Mouse (Mus musculus) hindbrain, embryonic 12.5 days (tissue): ENCODE data around the gene Fntb. TPM values are rescaled to one million over a fixed set of nuclear protein-coding genes. Genes with fewer than 3 reads are reported as not detected.

Experiments
- ATAC-seq: fragments of 200-750 bp; cut with Nextera tagmentation; 2 replicates; pipeline ENCODE4 v1.8.0; 2017; ENCODE audit warnings: moderate TSS enrichment; ENCODE audit not compliant: low FRiP score
- H3K27ac ChIP-seq: fragments of 300-500 bp; sonication (generic); 2 replicates; pipeline ENCODE4 v1.5.1; 2016; ENCODE audit warnings: mild to moderate bottlenecking
- H3K27me3 ChIP-seq: fragments of 300-500 bp; sonication (generic); 2 replicates; pipeline ENCODE4 v1.6.1; 2016; ENCODE audit warnings: mild to moderate bottlenecking
- H3K36me3 ChIP-seq: fragments of 300-500 bp; sonication (generic); 2 replicates; pipeline ENCODE4 v1.6.1; 2016; ENCODE audit warnings: mild to moderate bottlenecking
- H3K4me1 ChIP-seq: fragments of 300-500 bp; sonication (generic); 2 replicates; pipeline ENCODE4 v1.6.1; 2016
- H3K4me2 ChIP-seq: fragments of 300-500 bp; sonication (generic); replicated peaks from 2 replicates; pipeline ENCODE4 v1.6.1; 2016; ENCODE audit warnings: mild to moderate bottlenecking
- H3K4me3 ChIP-seq: fragments of 300-500 bp; sonication (generic); 2 replicates; pipeline ENCODE4 v1.5.1; 2016; ENCODE audit warnings: mild to moderate bottlenecking
- H3K9ac ChIP-seq: fragments of 300-500 bp; sonication (generic); 2 replicates; pipeline ENCODE4 v1.6.1; 2016; ENCODE audit warnings: mild to moderate bottlenecking, moderate library complexity
- H3K9me3 ChIP-seq: fragments of 300-500 bp; sonication (generic); replicated peaks from 2 replicates; pipeline ENCODE4 v1.6.1; 2016; ENCODE audit warnings: mild to moderate bottlenecking
- WGBS: fragments of 180-500 bp; shearing (Covaris S2); methylation state at CpG from one replicate; pipeline ENCODE4 v1.1.7; 2016; 5-methylcytosine and 5-hydroxymethylcytosine counted together
- polyA plus RNA-seq: library from polyadenylated mRNA; unstranded; fragments of >200 nt; fragmentation: Nextera tagmentation; extraction: Ambion mirVana; gene quantifications from 2 replicates; pipeline ENCODE4 v1.2.1, GENCODE M21; 2016

Fntb gene
- polyA plus RNA-seq = 37.0 and 38.7 TPM in 2 replicates

GRCm38 (mm10) chr12:76765354-76765851 lies at the start of gene Fntb, which contains the start of gene Churc1:
Gene Fntb, plus strand, starts transcription at chr12:76765589.
Gene Churc1, plus strand, starts transcription at chr12:76765538.
- ATAC-seq = peak; percentile 96
- Histone ChIP-seq H3K9ac (peak within 1 kb of the TSS; percentile 67), H3K4me1 (peaks cover 7% of the 10 kb centered on the region), H3K27ac (peak within 1 kb of the TSS; percentile 75), H3K36me3 (no peaks in the 10 kb centered on the region), H3K27me3 (no peaks in the 10 kb centered on the region), H3K9me3 (no peaks in the 10 kb centered on the region), H3K4me2 (peak within 1 kb of the TSS; percentile 65), H3K4me3 (peak within 1 kb of the TSS; percentile 54)
- 0% methylated on average over 31 of the region's 31 CpGs for WGBS

GRCm38 (mm10) chr12:76718384-76718783 lies 47.0 kb upstream of the Fntb start:
- Histone ChIP-seq H3K4me3 (no peak overlapping the region), H3K9me3 (no peaks in the 10 kb centered on the region), H3K27ac (no peak overlapping the region), H3K9ac (no peak overlapping the region), H3K4me2 (no peak overlapping the region), H3K36me3 (no peaks in the 10 kb centered on the region), H3K4me1 (no peaks in the 10 kb centered on the region), H3K27me3 (peaks cover 5% of the 10 kb centered on the region; the same call in 1 of the 2 replicates)
- no peak for ATAC-seq
- 85% methylated on average over 4 of the region's 4 CpGs for WGBS

DNA sequence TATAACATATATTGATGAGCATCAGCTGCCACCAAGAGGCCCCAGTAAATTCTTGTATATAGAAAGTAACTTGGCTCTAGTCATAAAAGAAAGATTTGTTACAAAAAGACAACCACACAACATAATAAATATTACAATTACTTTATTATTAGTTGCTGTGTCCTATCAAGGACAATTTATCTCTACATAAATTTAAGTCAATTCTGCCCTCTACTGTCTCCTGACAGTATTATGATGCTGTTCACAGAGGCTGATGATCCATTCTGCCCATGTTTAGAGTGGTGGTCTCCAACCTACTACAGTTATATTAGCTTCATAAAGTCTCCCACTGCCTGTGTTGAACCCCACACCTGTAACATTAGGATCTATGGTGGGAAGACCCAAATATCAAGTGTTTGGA lies 44.8 kb upstream of the Fntb start:
- no peak overlapping the region for H3K4me2 ChIP-seq
- H3K27me3 ChIP-seq = no peaks in the 10 kb centered on the region
- no peaks in the 10 kb centered on the region for H3K9me3 ChIP-seq
- no peak overlapping the region for H3K9ac ChIP-seq
- H3K4me3 ChIP-seq = no peak overlapping the region
- no peak overlapping the region for H3K27ac ChIP-seq
- no peaks in the 10 kb centered on the region for H3K4me1 ChIP-seq
- no peaks in the 10 kb centered on the region for H3K36me3 ChIP-seq
- no peak for ATAC-seq

GRCm38 (mm10) chr12:76722026-76722425 lies 43.4 kb upstream of the Fntb start:
- Histone ChIP-seq H3K27ac (no peak overlapping the region), H3K27me3 (no peaks in the 10 kb centered on the region), H3K9me3 (no peaks in the 10 kb centered on the region), H3K4me2 (no peak overlapping the region), H3K36me3 (no peaks in the 10 kb centered on the region), H3K4me1 (no peaks in the 10 kb centered on the region), H3K4me3 (no peak overlapping the region), H3K9ac (no peak overlapping the region)
- ATAC-seq = no peak
- WGBS = 86% methylated on average over 3 of the region's 3 CpGs

DNA sequence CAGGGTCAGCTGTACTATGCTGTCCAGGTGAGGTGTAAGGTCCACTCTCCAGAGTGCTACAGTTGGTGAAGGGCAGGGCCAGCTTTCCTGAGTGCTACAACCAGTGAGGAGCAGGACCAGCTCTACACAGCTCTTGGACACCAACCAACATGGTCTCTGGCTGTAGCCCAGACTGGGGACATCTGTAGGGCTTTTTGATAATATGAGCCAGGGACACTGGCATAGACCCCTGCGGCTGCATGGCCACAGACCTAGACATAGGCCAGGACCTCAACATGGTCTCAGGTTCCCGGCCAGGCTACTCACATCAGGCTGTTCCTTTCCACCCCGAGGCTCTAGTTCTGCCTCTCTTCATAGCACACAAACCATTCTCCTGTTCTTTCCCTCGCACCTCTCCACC lies 37.4 kb upstream of the Fntb start:
- WGBS = 91% methylated on average over 4 of the region's 4 CpGs
- no peak overlapping the region for H3K27ac ChIP-seq
- no peak for ATAC-seq
- no peaks in the 10 kb centered on the region; the same call in 1 of the 2 replicates for H3K9me3 ChIP-seq
- H3K4me1 ChIP-seq = no peaks in the 10 kb centered on the region
- H3K4me3 ChIP-seq = no peak overlapping the region
- no peaks in the 10 kb centered on the region for H3K27me3 ChIP-seq
- H3K36me3 ChIP-seq = no peaks in the 10 kb centered on the region
- H3K4me2 ChIP-seq = no peak overlapping the region
- H3K9ac ChIP-seq = no peak overlapping the region

DNA sequence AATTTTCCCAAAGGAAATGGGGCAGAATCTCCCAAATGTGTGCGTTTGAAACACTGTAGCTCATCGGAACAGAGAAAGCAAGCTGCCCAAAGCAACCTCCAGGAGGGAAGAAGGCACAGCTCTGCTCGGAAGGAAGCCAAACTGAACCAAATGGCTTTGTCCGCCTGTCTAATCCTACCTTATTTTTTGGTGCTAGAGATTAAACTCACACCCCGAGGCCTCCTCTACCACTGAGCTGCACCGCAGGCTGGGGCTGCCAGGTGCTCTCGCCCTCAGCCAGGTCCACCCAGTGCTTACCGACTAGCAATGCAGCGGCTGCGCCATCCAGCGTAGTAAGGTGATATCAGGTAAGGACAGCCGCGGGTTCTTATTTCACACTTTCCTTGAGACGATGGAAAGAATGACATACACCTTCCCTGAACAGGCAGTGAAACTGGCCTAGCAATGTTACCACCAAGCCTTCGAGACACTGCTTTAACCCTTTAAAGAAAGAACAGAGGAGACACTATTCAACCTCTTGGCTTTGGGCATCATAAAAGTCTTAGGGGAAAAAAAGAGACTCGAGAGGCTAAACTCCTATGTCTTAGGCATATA lies 14.4 kb upstream of the Fntb start:
- Histone ChIP-seq H3K9me3 (no peaks in the 10 kb centered on the region), H3K4me1 (no peaks in the 10 kb centered on the region), H3K4me2 (no peak overlapping the region), H3K36me3 (no peaks in the 10 kb centered on the region), H3K27ac (no peak overlapping the region), H3K9ac (no peak overlapping the region), H3K4me3 (no peak overlapping the region), H3K27me3 (no peaks in the 10 kb centered on the region)
- WGBS = 77% methylated on average over 16 of the region's 16 CpGs
- no peak for ATAC-seq

GRCm38 (mm10) chr12:76752652-76753318 lies 12.6 kb upstream of the Fntb start:
- 46% methylated on average over 14 of the region's 14 CpGs for WGBS
- Histone ChIP-seq H3K27ac (no peak overlapping the region), H3K4me1 (no peaks in the 10 kb centered on the region), H3K27me3 (no peaks in the 10 kb centered on the region), H3K9ac (no peak overlapping the region), H3K4me3 (no peak overlapping the region), H3K9me3 (no peaks in the 10 kb centered on the region), H3K36me3 (no peaks in the 10 kb centered on the region), H3K4me2 (no peak overlapping the region)
- no peak for ATAC-seq

DNA sequence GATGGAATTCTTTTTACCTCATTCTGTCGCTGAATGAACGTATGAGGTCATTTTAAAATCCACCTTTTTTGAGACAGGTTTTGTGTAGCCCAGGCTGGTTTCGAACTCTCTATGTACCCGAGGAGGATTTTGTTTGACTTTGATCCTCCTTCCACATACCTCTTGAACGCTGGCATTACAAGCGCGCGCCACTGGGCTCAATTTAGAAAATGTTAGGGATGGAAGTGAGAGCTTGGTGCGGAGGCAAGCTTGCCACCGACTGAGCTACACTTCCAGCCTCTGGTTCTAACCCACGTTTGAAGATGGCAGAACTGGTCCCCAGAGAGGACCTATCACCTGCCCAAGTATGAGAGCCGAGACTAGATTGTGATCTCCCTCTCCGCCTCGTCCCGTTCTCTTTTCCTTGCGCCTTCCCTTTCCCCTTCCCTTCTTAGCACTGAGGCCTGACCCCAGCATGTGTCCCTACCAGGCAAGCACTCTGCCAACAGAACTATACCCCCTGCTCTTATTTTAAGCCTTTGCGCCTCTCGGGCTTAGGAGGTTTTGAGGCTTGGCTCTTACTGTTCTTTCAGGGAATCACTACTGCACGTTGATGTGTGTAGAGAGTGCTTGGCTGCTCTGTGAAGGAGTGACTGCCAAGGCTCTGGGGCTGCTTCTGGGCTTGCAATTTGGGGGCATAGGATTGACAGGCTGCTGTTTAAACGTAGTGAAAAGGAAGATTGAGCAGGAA lies 677 bp downstream of the Fntb start:
- H3K9me3 ChIP-seq = no peaks in the 10 kb centered on the region
- peaks cover 7% of the 10 kb centered on the region for H3K4me1 ChIP-seq
- no peaks in the 10 kb centered on the region for H3K27me3 ChIP-seq
- H3K4me2 ChIP-seq = peak overlapping the region; percentile 65
- 31% methylated on average over 20 of the region's 20 CpGs for WGBS
- peak overlapping the region; percentile 54 for H3K4me3 ChIP-seq
- H3K9ac ChIP-seq = peak overlapping the region; percentile 67
- peak; percentile 35; the same call in 1 of the 2 replicates for ATAC-seq
- peak overlapping the region; percentile 75 for H3K27ac ChIP-seq
- no peaks in the 10 kb centered on the region for H3K36me3 ChIP-seq

- H3K4me3 ChIP-seq = no peak overlapping the region
- ATAC-seq = no peak
- 93% methylated on average over 5 of the region's 5 CpGs for WGBS
- H3K27ac ChIP-seq = no peak overlapping the region
- H3K9me3 ChIP-seq = no peaks in the 10 kb centered on the region
- H3K27me3 ChIP-seq = no peaks in the 10 kb centered on the region
- H3K36me3 ChIP-seq = no peaks in the 10 kb centered on the region
- H3K4me1 ChIP-seq = peaks cover 6% of the 10 kb centered on the region
- H3K9ac ChIP-seq = no peak overlapping the region
- no peak overlapping the region for H3K4me2 ChIP-seq
Measured at GRCm38 (mm10) chr12:76770841-76771500, 5.6 kb downstream of the Fntb start.

DNA sequence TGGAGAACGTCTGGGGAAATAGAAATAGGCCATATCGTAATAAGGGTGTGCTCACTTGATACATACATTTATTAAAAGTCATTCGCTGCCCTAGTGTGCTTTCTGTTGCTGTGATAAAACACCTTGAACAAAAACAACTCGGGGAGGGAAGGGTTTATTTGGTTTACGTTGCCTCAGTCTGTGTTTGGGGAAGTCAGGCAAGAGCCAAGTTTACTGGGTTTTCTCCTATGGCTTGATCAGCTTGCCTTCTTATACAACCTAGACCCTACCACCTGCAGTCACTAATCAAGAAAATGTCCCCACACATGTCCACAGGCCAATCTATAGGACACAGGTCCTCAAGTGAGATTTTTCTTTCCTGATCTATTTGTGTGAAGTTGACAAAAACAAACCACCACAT lies 6.2 kb downstream of the Fntb start:
- peaks cover under 1% of the 10 kb centered on the region; the same call in 1 of the 2 replicates for H3K4me1 ChIP-seq
- no peak for ATAC-seq
- no peaks in the 10 kb centered on the region for H3K36me3 ChIP-seq
- WGBS = 87% methylated on average over 5 of the region's 5 CpGs
- H3K9ac ChIP-seq = no peak overlapping the region
- H3K27me3 ChIP-seq = no peaks in the 10 kb centered on the region
- no peak overlapping the region for H3K4me2 ChIP-seq
- no peak overlapping the region for H3K4me3 ChIP-seq
- no peaks in the 10 kb centered on the region for H3K9me3 ChIP-seq
- H3K27ac ChIP-seq = no peak overlapping the region

- H3K27me3 ChIP-seq = no peaks in the 10 kb centered on the region
- no peak overlapping the region for H3K9ac ChIP-seq
- no peak for ATAC-seq
- H3K36me3 ChIP-seq = 0 out of 2 replicates have a peak, but pooled peaks cover 4% of the 10 kb centered on the region
- no peak overlapping the region for H3K4me3 ChIP-seq
- H3K4me2 ChIP-seq = no peak overlapping the region
- no peaks in the 10 kb centered on the region for H3K9me3 ChIP-seq
- 77% methylated on average over 3 of the region's 3 CpGs for WGBS
- H3K4me1 ChIP-seq = no peaks in the 10 kb centered on the region
- no peak overlapping the region for H3K27ac ChIP-seq
Measured at GRCm38 (mm10) chr12:76774652-76775051, 9.3 kb downstream of the Fntb start.

DNA sequence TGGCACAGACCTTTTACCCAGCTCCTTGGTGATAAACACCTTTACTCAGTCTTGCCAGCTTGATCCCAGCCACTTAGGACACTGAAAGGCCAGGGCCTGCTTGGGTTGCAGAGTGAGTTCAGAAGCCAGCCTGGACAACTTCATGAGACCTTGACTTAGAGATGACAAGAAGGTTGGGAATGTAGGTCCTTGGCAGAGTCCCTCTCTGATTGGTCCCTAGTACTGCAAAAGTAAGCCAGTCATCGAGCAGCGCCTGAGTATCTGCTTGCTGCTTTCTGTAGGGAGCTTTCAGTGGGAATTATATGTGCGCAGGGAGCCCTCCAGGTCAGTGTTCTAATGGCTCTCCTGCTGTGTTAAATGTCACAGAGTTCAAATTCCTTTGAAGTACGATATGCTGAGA lies 9.7 kb downstream of the Fntb start:
- no peaks in the 10 kb centered on the region for H3K4me1 ChIP-seq
- no peak overlapping the region for H3K4me2 ChIP-seq
- no peak for ATAC-seq
- H3K4me3 ChIP-seq = no peak overlapping the region
- no peak overlapping the region for H3K27ac ChIP-seq
- 0 out of 2 replicates have a peak, but pooled peaks cover 4% of the 10 kb centered on the region for H3K36me3 ChIP-seq
- WGBS = 55% methylated on average over 4 of the region's 4 CpGs
- H3K9ac ChIP-seq = no peak overlapping the region
- no peaks in the 10 kb centered on the region for H3K9me3 ChIP-seq
- H3K27me3 ChIP-seq = no peaks in the 10 kb centered on the region
